Mouse (Mus musculus) left cerebral cortex, postnatal 36 days (tissue): ENCODE data around the gene Ccdc24. TPM values are rescaled to one million over a fixed set of nuclear protein-coding genes. Genes with fewer than 3 reads are reported as not detected.

Experiments used
- DNase-seq, 2 experiments: peaks; one replicate each; pipeline ENCODE4 v3.0.0; 2021 to 2022; ENCODE audit warnings: low spot score in 2 of 2, mixed read lengths in 1 of 2
- intact Hi-C: fragments of 180-260 bp; cut with DNase I; formaldehyde crosslinking; loops from one replicate; pipeline ENCODE4 v1.15.1; 2025
- total RNA-seq, 2 experiments: library from RNA; stranded (reverse); gene quantifications; 2 replicates each; pipeline ENCODE4 v1.2.3; 2021

The Ccdc24 gene
- total RNA-seq, 2 experiments from 2014 or later = 0.79 to 1.2 TPM

- intact Hi-C loops = loop anchor here (2.0 kb wide), 1 partner anchor 23 kb away; no protein-coding TSS in a partner anchor
Observed at GRCm38 (mm10) chr4:117835531-117836111, 36.7 kb downstream of the Ccdc24 start.

GRCm38 (mm10) chr4:117834845-117835530 is 37.4 kb downstream of the Ccdc24 start:
- intact Hi-C loops = loop anchor here (2.0 to 5.0 kb wide), 2 partner anchors 24 to 87 kb away; no protein-coding TSS in a partner anchor

More at GRCm38 (mm10) chr4:117835531-117836111, 36.7 kb downstream of the Ccdc24 start:
- DNase-seq = peak; percentile 70 to 80

GRCm38 (mm10) chr4:117834457-117834844 is 37.9 kb downstream of the Ccdc24 start, which contains the start of gene Slc6a9:
TSS of gene Slc6a9 (plus strand) at chr4:117834506.
- no peak for DNase-seq
- intact Hi-C loops = loop anchor here (2.0 to 5.0 kb wide), 2 partner anchors 24 to 88 kb away; no protein-coding TSS in a partner anchor

More at GRCm38 (mm10) chr4:117834845-117835530, 37.4 kb downstream of the Ccdc24 start:
- peak; percentile 57 to 70 for DNase-seq

- DNase-seq = no peak
- intact Hi-C loops = loop anchor here (5.0 kb wide), 1 partner anchor 90 kb away; no protein-coding TSS in a partner anchor
Observed at GRCm38 (mm10) chr4:117831920-117832691, 40.3 kb downstream of the Ccdc24 start.

- DNase-seq = no peak
- intact Hi-C loops = loop anchor here (5.0 kb wide), 1 partner anchor 91 kb away; no protein-coding TSS in a partner anchor
Observed at GRCm38 (mm10) chr4:117831499-117831898, 40.9 kb downstream of the Ccdc24 start.

GRCm38 (mm10) chr4:117830801-117831200 is 41.6 kb downstream of the Ccdc24 start:
- no peak for DNase-seq
- intact Hi-C loops = loop anchor here (5.0 kb wide), 1 partner anchor 92 kb away; no protein-coding TSS in a partner anchor

GRCm38 (mm10) chr4:117830124-117830551 is 42.2 kb downstream of the Ccdc24 start:
- no peak for DNase-seq
- intact Hi-C loops = loop anchor here (5.0 kb wide), 1 partner anchor 92 kb away; no protein-coding TSS in a partner anchor

- no peak for DNase-seq
- intact Hi-C loops = loop anchor here (5.0 kb wide), 1 partner anchor 93 kb away; no protein-coding TSS in a partner anchor
Observed at GRCm38 (mm10) chr4:117829260-117830123, 42.9 kb downstream of the Ccdc24 start.

- intact Hi-C loops = no loop called here
- DNase-seq = no peak
Observed at GRCm38 (mm10) chr4:117828572-117829145, 43.7 kb downstream of the Ccdc24 start.

- intact Hi-C loops = no loop called here
- no peak for DNase-seq
Observed at GRCm38 (mm10) chr4:117818032-117818431, 54.3 kb downstream of the Ccdc24 start.

GRCm38 (mm10) chr4:117816776-117817175 is 55.6 kb downstream of the Ccdc24 start:
- intact Hi-C loops = no loop called here
- no peak for DNase-seq

Other genes with a start within 250 kb of the Ccdc24 start
- gene Dmap1, start 190.3 kb downstream of the Ccdc24 start, total RNA-seq = 10 to 100 TPM; 37.9 to 41.1 TPM
- not detected for gene Gm12845, start 148.1 kb downstream of the Ccdc24 start, total RNA-seq
- not detected for gene Klf17, start 106.9 kb downstream of the Ccdc24 start, total RNA-seq
- gene Slc6a9, start 38.1 kb downstream of the Ccdc24 start, total RNA-seq = 10 to 100 TPM; 38.1 to 40.4 TPM
- gene B4galt2, start 10.9 kb upstream of the Ccdc24 start, total RNA-seq = 100 to 1,000 TPM in 1 of 2 experiments, 10 to 100 TPM in 1; 95.6 to 107 TPM
- gene Atp6v0b, start 14.8 kb upstream of the Ccdc24 start, total RNA-seq = 100 to 1,000 TPM; 432 to 445 TPM
- 10 to 100 TPM in 1 of 2 experiments, 1 to 10 TPM in 1; 6.6 to 10.8 TPM for gene Dph2, start 19.5 kb upstream of the Ccdc24 start, total RNA-seq
- 100 to 1,000 TPM; 119 to 122 TPM for gene Ipo13, start 42.4 kb upstream of the Ccdc24 start, total RNA-seq
- 1 to 10 TPM; 3.1 TPM for gene Artn, start 57.2 kb upstream of the Ccdc24 start, total RNA-seq